In the genomic region with DNA sequence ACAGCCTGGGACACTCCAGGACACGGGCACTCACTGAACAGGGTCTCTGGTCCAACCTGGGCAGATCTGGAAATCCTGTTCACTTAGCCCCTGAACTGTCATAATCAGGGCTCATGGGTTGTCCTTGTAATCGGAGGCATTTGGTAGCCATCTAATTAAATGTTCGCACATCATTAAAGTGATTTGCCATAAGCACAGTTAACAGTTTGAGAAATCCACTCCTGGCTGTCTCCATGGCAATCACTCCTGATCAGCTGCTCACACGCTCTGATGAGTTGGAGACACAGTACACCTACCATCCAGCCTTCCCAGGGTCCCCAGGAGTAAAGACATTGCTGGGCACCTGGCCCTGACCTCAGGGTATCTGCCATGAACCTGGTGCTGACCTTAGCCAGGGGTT, we compare ENCODE assay signal across 22 mouse cellular contexts.
DNase-seq lines count a peak whose midpoint lies in the region; ATAC-seq and TF ChIP-seq lines count a peak whose summit lies in the region.
"Had no signal": no experiment of that assay in that cellular context is flagged by ENCODE, and none has a peak within 500 bp of the region (broad histone marks: within the 10 kb centered on the region; RNA-seq: fewer than 3 reads in every experiment).

No protein-coding gene starts in this region.

- DNase-seq in forebrain, embryonic 14.5 days (ENCODE audit: low spot score) = peak; percentile 37
- DNase-seq in hindbrain, postnatal 0 days (ENCODE audit: low spot score) = peak; percentile 33
- DNase-seq in brain, embryonic 14.5 days (ENCODE audit: low read depth) = peak; percentile 59
- peak; percentile 75 for DNase-seq in retina, postnatal 1 day
- DNase-seq: adrenal gland, adult 2 months; adrenal gland, postnatal 10 days; adrenal gland, postnatal 25 days; cerebellum, adult 11 months; cerebellum, adult 18-20 months; cerebellum, adult 8-10 months; cerebellum, adult 9-11 months; cerebellum, postnatal 14 days; cerebellum, postnatal 36 days; embryo, embryonic 11 days had no signal

- WGBS in forebrain, embryonic 14.5 days = 42% methylated on average over 4 of the region's 4 CpGs
- WGBS in forebrain, embryonic 13.5 days = 59% methylated on average over 4 of the region's 4 CpGs
- WGBS in hindbrain, postnatal 0 days = 49% methylated on average over 4 of the region's 4 CpGs
- whole genome bisulfite sequencing in hindbrain, embryonic 13.5 days = 67% methylated on average over 4 of the region's 4 CpGs
- 78% methylated on average over 4 of the region's 4 CpGs for WGBS in intestine, postnatal 0 days

- no peaks in the 10 kb centered on the region for H3K9me3 ChIP-seq in forebrain, embryonic 14.5 days (replicated peaks; ENCODE audit: control insufficient read depth, low read length)
- no peaks in the 10 kb centered on the region for H3K9me3 ChIP-seq in forebrain, embryonic 13.5 days (replicated peaks)
- no peaks in the 10 kb centered on the region for H3K9me3 ChIP-seq in hindbrain, postnatal 0 days (ENCODE audit: low read length)
- H3K9me3 ChIP-seq in hindbrain, embryonic 13.5 days = no peaks in the 10 kb centered on the region
- H3K9me3 ChIP-seq in intestine, postnatal 0 days (ENCODE audit: control insufficient read depth) = no peaks in the 10 kb centered on the region
- H3K9me3 ChIP-seq: embryonic facial prominence, embryonic 13.5 days; embryonic facial prominence, embryonic 15.5 days; forebrain, embryonic 15.5 days had no signal

- no peak overlapping the region for H3K27ac ChIP-seq in forebrain, embryonic 14.5 days (ENCODE audit: low read depth, low read length)
- no peak overlapping the region for H3K27ac ChIP-seq in forebrain, embryonic 13.5 days
- H3K27ac ChIP-seq in hindbrain, postnatal 0 days = no peak overlapping the region
- H3K27ac ChIP-seq in hindbrain, embryonic 13.5 days = no peak overlapping the region
- H3K27ac ChIP-seq in intestine, postnatal 0 days (ENCODE audit: low read depth, low read length) = no peak overlapping the region
- H3K27ac ChIP-seq: embryonic facial prominence, embryonic 13.5 days; embryonic facial prominence, embryonic 15.5 days; forebrain, embryonic 15.5 days had no signal

- TF ChIP-seq CTCF in hindbrain, postnatal 0 days (IDR thresholded peaks at IDR 0.05; ENCODE audit: low read depth) = no peak
- TF ChIP-seq CTCF in brain, embryonic 14.5 days (IDR thresholded peaks at IDR 0.05; ENCODE audit: borderline replicate concordance, extremely low read depth, insufficient read depth, insufficient read length) = no peak
- no peak for TF ChIP-seq CTCF in intestine, postnatal 0 days (IDR thresholded peaks at IDR 0.05; ENCODE audit: low read depth)

- no peaks in the 10 kb centered on the region for H3K36me3 ChIP-seq in forebrain, embryonic 14.5 days (ENCODE audit: control insufficient read depth, insufficient read depth, low read length)
- no peaks in the 10 kb centered on the region for H3K36me3 ChIP-seq in forebrain, embryonic 13.5 days (ENCODE audit: poor library complexity, severe bottlenecking)
- no peaks in the 10 kb centered on the region for H3K36me3 ChIP-seq in hindbrain, postnatal 0 days (ENCODE audit: insufficient read depth, low read length)
- H3K36me3 ChIP-seq in hindbrain, embryonic 13.5 days = no peaks in the 10 kb centered on the region
- H3K36me3 ChIP-seq in intestine, postnatal 0 days (ENCODE audit: control insufficient read depth, insufficient read depth) = no peaks in the 10 kb centered on the region
- H3K36me3 ChIP-seq: embryonic facial prominence, embryonic 13.5 days; embryonic facial prominence, embryonic 15.5 days; forebrain, embryonic 15.5 days had no signal

- no peak for ATAC-seq in forebrain, embryonic 14.5 days
- ATAC-seq in forebrain, embryonic 13.5 days = no peak
- ATAC-seq in hindbrain, postnatal 0 days = no peak
- no peak for ATAC-seq in hindbrain, embryonic 13.5 days (ENCODE audit: low FRiP score)
- ATAC-seq in intestine, postnatal 0 days = no peak
- ATAC-seq in granulocyte monocyte progenitor cell, adult 5-6 weeks (replicated peaks; ENCODE audit: poor library complexity, severe bottlenecking) = no peak
- ATAC-seq: forebrain, embryonic 15.5 days had no signal

- H3K4me3 ChIP-seq in forebrain, embryonic 14.5 days (ENCODE audit: low read depth, low read length) = no peak overlapping the region
- no peak overlapping the region for H3K4me3 ChIP-seq in forebrain, embryonic 13.5 days
- H3K4me3 ChIP-seq in hindbrain, postnatal 0 days (ENCODE audit: low read length) = no peak overlapping the region
- no peak overlapping the region for H3K4me3 ChIP-seq in hindbrain, embryonic 13.5 days
- H3K4me3 ChIP-seq in intestine, postnatal 0 days (ENCODE audit: low read depth, low read length) = no peak overlapping the region
- H3K4me3 ChIP-seq: embryonic facial prominence, embryonic 13.5 days; embryonic facial prominence, embryonic 15.5 days; erythroblast, embryonic 14.5 days; forebrain, embryonic 15.5 days had no signal

- no peak overlapping the region for H3K9ac ChIP-seq in forebrain, embryonic 14.5 days (ENCODE audit: low read length)
- no peak overlapping the region for H3K9ac ChIP-seq in forebrain, embryonic 13.5 days
- no peak overlapping the region for H3K9ac ChIP-seq in hindbrain, postnatal 0 days (replicated peaks; ENCODE audit: low read length)
- no peak overlapping the region for H3K9ac ChIP-seq in hindbrain, embryonic 13.5 days
- no peak overlapping the region for H3K9ac ChIP-seq in intestine, postnatal 0 days (ENCODE audit: low read depth, low read length)
- H3K9ac ChIP-seq: embryonic facial prominence, embryonic 13.5 days; embryonic facial prominence, embryonic 15.5 days; forebrain, embryonic 15.5 days had no signal

- no peak overlapping the region for H3K4me2 ChIP-seq in forebrain, embryonic 14.5 days (ENCODE audit: low read length)
- no peak overlapping the region for H3K4me2 ChIP-seq in forebrain, embryonic 13.5 days
- H3K4me2 ChIP-seq in hindbrain, postnatal 0 days (ENCODE audit: low read depth, low read length) = no peak overlapping the region
- no peak overlapping the region for H3K4me2 ChIP-seq in hindbrain, embryonic 13.5 days
- no peak overlapping the region for H3K4me2 ChIP-seq in intestine, postnatal 0 days (replicated peaks; ENCODE audit: low read depth)
- H3K4me2 ChIP-seq: embryonic facial prominence, embryonic 13.5 days; embryonic facial prominence, embryonic 15.5 days; forebrain, embryonic 15.5 days had no signal

- no peaks in the 10 kb centered on the region for H3K27me3 ChIP-seq in forebrain, embryonic 14.5 days (replicated peaks; ENCODE audit: control insufficient read depth, insufficient read depth, low read length)
- H3K27me3 ChIP-seq in forebrain, embryonic 13.5 days = no peaks in the 10 kb centered on the region
- H3K27me3 ChIP-seq in hindbrain, postnatal 0 days (ENCODE audit: insufficient read depth, low read length) = no peaks in the 10 kb centered on the region
- peaks cover 10% of the 10 kb centered on the region for H3K27me3 ChIP-seq in hindbrain, embryonic 13.5 days
- no peaks in the 10 kb centered on the region for H3K27me3 ChIP-seq in intestine, postnatal 0 days (replicated peaks; ENCODE audit: control insufficient read depth, insufficient read depth, low read length)
- H3K27me3 ChIP-seq: embryonic facial prominence, embryonic 15.5 days; forebrain, embryonic 15.5 days had no signal

- no peak for TF ChIP-seq POLR2A in brain, embryonic 14.5 days (IDR thresholded peaks at IDR 0.05; ENCODE audit: borderline replicate concordance, extremely low read depth, insufficient read depth, insufficient read length, poor library complexity, severe bottlenecking)

- H3K4me1 ChIP-seq in forebrain, embryonic 14.5 days (ENCODE audit: control insufficient read depth, insufficient read depth, low read length) = peaks cover 27% of the 10 kb centered on the region
- H3K4me1 ChIP-seq in forebrain, embryonic 13.5 days = peaks cover 54% of the 10 kb centered on the region
- peaks cover 18% of the 10 kb centered on the region for H3K4me1 ChIP-seq in hindbrain, postnatal 0 days (ENCODE audit: insufficient read depth, low read length)
- peaks cover 56% of the 10 kb centered on the region for H3K4me1 ChIP-seq in hindbrain, embryonic 13.5 days (replicated peaks)
- no peaks in the 10 kb centered on the region for H3K4me1 ChIP-seq in intestine, postnatal 0 days (replicated peaks; ENCODE audit: control insufficient read depth, insufficient read depth, low read length)
